Mouse (Mus musculus) lung, postnatal 0 days (tissue): Measurements from ENCODE around the gene Gm21028. TPM values are rescaled to one million over a fixed set of nuclear protein-coding genes. Genes with fewer than 3 reads are reported as not detected.
"Not testable (repeated sequence)": the region's sequence is repeated elsewhere in the genome, so short reads cannot be mapped to it uniquely, and the experiment has no call there.

Experiments
- ATAC-seq: fragments of 200-750 bp; cut with Nextera tagmentation; 2 replicates; pipeline ENCODE4 v1.8.0; 2017; ENCODE audit warnings: moderate library complexity
- DNase-seq: peaks from one replicate; pipeline ENCODE4 v3.0.0-alpha.2; 2016; ENCODE audit warnings: low spot score
- H3K27ac ChIP-seq: fragments of 300-500 bp; sonication (generic); 2 replicates; pipeline ENCODE4 v1.5.1; 2014; ENCODE audit warnings: antibody characterized with exemption, mild to moderate bottlenecking, low read length, mixed read lengths
- H3K27me3 ChIP-seq: fragments of 300-500 bp; sonication (generic); replicated peaks from 2 replicates; pipeline ENCODE4 v1.6.1; 2014; ENCODE audit warnings: low read length, mixed read lengths; ENCODE audit not compliant: insufficient read depth
- H3K36me3 ChIP-seq: fragments of 300-500 bp; sonication (generic); 2 replicates; pipeline ENCODE4 v1.6.1; 2014; ENCODE audit warnings: low read length, mixed read lengths; ENCODE audit not compliant: insufficient read depth
- H3K4me1 ChIP-seq: fragments of 300-500 bp; sonication (generic); 2 replicates; pipeline ENCODE4 v1.6.1; 2014; ENCODE audit warnings: antibody characterized with exemption, low read depth, low read length, mixed read lengths; ENCODE audit not compliant: insufficient read depth
- H3K4me2 ChIP-seq: fragments of 300-500 bp; sonication (generic); replicated peaks from 2 replicates; pipeline ENCODE4 v1.6.1; 2014; ENCODE audit warnings: low read depth, mild to moderate bottlenecking, low read length, moderate library complexity, mixed read lengths
- H3K4me3 ChIP-seq: fragments of 300-500 bp; sonication (generic); 2 replicates; pipeline ENCODE4 v1.5.1; 2014; ENCODE audit warnings: low read depth, low read length
- H3K9ac ChIP-seq: fragments of 300-500 bp; sonication (generic); replicated peaks from 2 replicates; pipeline ENCODE4 v1.6.1; 2014; ENCODE audit warnings: low read depth, mild to moderate bottlenecking
- H3K9me3 ChIP-seq: fragments of 300-500 bp; sonication (generic); 2 replicates; pipeline ENCODE4 v1.6.1; 2016; ENCODE audit warnings: low read length, mixed read lengths
- CTCF ChIP-seq: IDR thresholded peaks from 2 replicates; pipeline ENCODE4 v1.5.1; 2016; ENCODE audit warnings: antibody characterized with exemption, mild to moderate bottlenecking
- EP300 ChIP-seq: IDR thresholded peaks from 2 replicates; pipeline ENCODE4 v1.6.1; 2016; ENCODE audit warnings: antibody characterized with exemption, mild to moderate bottlenecking, control low read depth
- WGBS: fragments of 180-500 bp; shearing (Covaris S2); extraction: QIAGEN DNeasy Blood & Tissue Kit; methylation state at CpG from one replicate; pipeline ENCODE4 v1.1.7; 2014; 5-methylcytosine and 5-hydroxymethylcytosine counted together
- microRNA-seq: library from miRNA; unstranded; fragments of <30 nt; microRNA quantifications from one replicate; pipeline ENCODE4, GENCODE M21; 2016
- polyA plus RNA-seq: library from polyadenylated mRNA; unstranded; fragments of >200 nt; fragmentation: Nextera tagmentation; extraction: Ambion mirVana; gene quantifications from 2 replicates; pipeline ENCODE4 v1.2.1, GENCODE M21; 2015

Gene Gm21028
- polyA plus RNA-seq, result not detected in 2 replicates

DNA sequence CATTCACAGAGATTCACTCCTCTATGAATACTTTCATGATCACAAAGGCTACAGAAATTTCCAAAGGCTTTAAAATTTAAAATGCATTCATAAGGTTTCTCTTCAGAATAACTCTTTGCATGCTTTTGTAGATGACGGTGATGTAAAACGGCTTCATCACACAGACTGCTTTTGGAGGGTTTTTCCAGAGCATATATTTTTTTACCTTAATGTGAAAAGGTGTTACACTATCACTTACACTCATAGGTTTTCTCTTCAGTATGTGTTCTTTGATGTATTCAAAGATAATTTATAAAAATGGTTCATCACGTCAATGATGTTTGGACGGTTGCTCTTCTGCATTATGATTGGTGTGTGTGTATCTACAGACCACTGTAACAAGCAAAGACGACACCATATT is at the start of gene Gm21028:
Gm21028 (minus strand) TSS at position 101 of the 400 bp plus-strand sequence.
- 93% methylated on average over 5 of the region's 5 CpGs for WGBS
- peaks cover 7% of the 10 kb centered on the region for H3K9me3 ChIP-seq

DNA sequence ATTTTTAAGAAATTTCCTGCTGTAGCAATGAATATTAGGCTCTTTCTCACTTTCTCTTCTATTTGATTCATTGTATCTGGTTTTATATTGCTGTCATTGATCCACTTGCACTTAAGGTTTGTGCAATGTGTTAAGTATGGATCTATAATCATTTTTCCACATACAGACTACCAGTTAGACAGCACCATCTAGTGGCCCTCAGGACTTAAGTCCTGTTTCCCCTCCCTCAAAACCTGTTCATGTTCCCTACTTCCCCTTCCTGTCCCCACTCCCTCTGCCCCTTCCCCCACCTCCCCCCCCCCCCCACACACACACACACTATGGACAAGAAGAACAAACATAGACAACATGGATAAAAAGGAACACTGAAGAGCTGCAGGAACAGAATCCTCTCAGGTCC is 17.3 kb upstream of the Gm21028 start:
- not testable (repeated sequence) for H3K27me3 ChIP-seq, ATAC-seq, H3K36me3 ChIP-seq, H3K9ac ChIP-seq, H3K4me2 ChIP-seq, H3K4me1 ChIP-seq, H3K27ac ChIP-seq, H3K9me3 ChIP-seq, H3K4me3 ChIP-seq, DNase-seq

More for the DNA sequence above, at the start of gene Gm21028:
- Histone ChIP-seq H3K4me1 (no peaks in the 10 kb centered on the region), H3K9ac (no peak within 1 kb of the TSS), H3K4me3 (no peak within 1 kb of the TSS), H3K27me3 (no peaks in the 10 kb centered on the region), H3K36me3 (no peaks in the 10 kb centered on the region), H3K27ac (no peak within 1 kb of the TSS), H3K4me2 (no peak within 1 kb of the TSS)
- no peak for TF ChIP-seq CTCF
- no peak for TF ChIP-seq EP300
- ATAC-seq (no peak), DNase-seq (no peak)

- H3K27ac ChIP-seq, DNase-seq, H3K4me1 ChIP-seq, H3K9ac ChIP-seq, H3K4me3 ChIP-seq, ATAC-seq, H3K9me3 ChIP-seq, H3K4me2 ChIP-seq, H3K36me3 ChIP-seq, H3K27me3 ChIP-seq: not testable (repeated sequence)
- WGBS, result 91% methylated on average over 11 of the region's 11 CpGs
Observed at GRCm38 (mm10) chr7:42592413-42592812, 14.0 kb upstream of the Gm21028 start, which contains the start of gene Zfp977. Gene Zfp977 (minus strand): TSS chr7:42592547.

- H3K9ac ChIP-seq, DNase-seq, H3K4me3 ChIP-seq, H3K27me3 ChIP-seq, H3K4me2 ChIP-seq, ATAC-seq, H3K9me3 ChIP-seq, H3K27ac ChIP-seq, H3K36me3 ChIP-seq, H3K4me1 ChIP-seq: not testable (repeated sequence)
Observed at GRCm38 (mm10) chr7:42591311-42591710, 12.9 kb upstream of the Gm21028 start.

DNA sequence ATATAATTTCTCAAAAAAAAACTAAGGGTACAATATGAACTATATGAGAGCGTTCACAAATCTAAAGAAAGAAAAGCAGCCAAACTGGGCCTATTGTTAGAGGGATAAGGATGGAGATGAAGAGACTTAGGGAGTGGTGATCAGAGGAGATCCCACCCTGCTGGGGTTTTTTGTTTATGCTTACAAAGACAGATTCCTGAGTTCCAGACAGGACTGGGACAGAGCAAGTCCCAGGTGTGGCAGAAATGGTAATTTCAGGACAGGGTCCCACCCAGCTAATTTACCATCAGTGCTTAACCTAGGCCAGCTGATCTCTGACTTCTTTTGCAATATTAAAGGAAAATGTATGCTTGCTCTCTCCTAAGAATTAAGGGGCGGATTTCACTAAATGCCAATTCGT is 26.6 kb downstream of the Gm21028 start:
- Histone ChIP-seq H3K4me2 (no peak overlapping the region), H3K27me3 (no peaks in the 10 kb centered on the region), H3K27ac (no peak overlapping the region), H3K36me3 (no peaks in the 10 kb centered on the region), H3K4me3 (no peak overlapping the region), H3K9ac (no peak overlapping the region), H3K4me1 (no peaks in the 10 kb centered on the region), H3K9me3 (no peaks in the 10 kb centered on the region)
- DNase-seq (no peak), ATAC-seq (no peak)
- TF ChIP-seq EP300 (no peak), CTCF (no peak)
- WGBS, result 75% methylated on average over 3 of the region's 3 CpGs

Small RNA genes lying within 50 kb of the gene (microRNA-seq; reads per million reads assigned to microRNA genes)
- gene Gm24938, result not detected

Other genes with a start within 250 kb of the Gm21028 start
- gene 4933421I07Rik, start 130.5 kb downstream of the Gm21028 start, polyA plus RNA-seq, result not detected in 2 replicates
- 2.9 and 3.4 TPM in 2 replicates for gene Zfp141, start 72.8 kb downstream of the Gm21028 start, polyA plus RNA-seq
- 0.74 and 0.87 TPM in 2 replicates for gene Zfp977, start 14.0 kb upstream of the Gm21028 start, polyA plus RNA-seq
- 2.0 and 2.1 TPM in 2 replicates for gene Zfp976, start 64.0 kb upstream of the Gm21028 start, polyA plus RNA-seq
- 4.7 and 4.9 TPM in 2 replicates for gene Zfp975, start 114.2 kb upstream of the Gm21028 start, polyA plus RNA-seq
- not detected in 2 replicates for gene Gm17067, start 148.4 kb upstream of the Gm21028 start, polyA plus RNA-seq
- gene Vmn2r62, start 214.9 kb upstream of the Gm21028 start, polyA plus RNA-seq, result not detected in 2 replicates